Mouse (Mus musculus): ENCODE measurements around the gene Afp.

Afp gene

GRCm38 (mm10) chr5:90509828-90510592, 19.5 kb downstream of the Afp start:
- no peak for DNase-seq

- peak; percentile 29 for DNase-seq
These were observed 21.9 kb downstream of the Afp start for GRCm38 (mm10) chr5:90512288-90512955.

- no peak for DNase-seq
These were observed 25.0 kb downstream of the Afp start for GRCm38 (mm10) chr5:90515561-90515960.

- peak; percentile 59 for DNase-seq
These were observed 28.0 kb downstream of the Afp start, which contains the start of gene Afm for GRCm38 (mm10) chr5:90518356-90519100. TSS of gene Afm (plus strand) at chr5:90518932.

- no peak for DNase-seq
These were observed 60.7 kb downstream of the Afp start for GRCm38 (mm10) chr5:90551191-90551590.

GRCm38 (mm10) chr5:90556052-90556451, 65.5 kb downstream of the Afp start:
- no peak for DNase-seq

All from kidney, adult 18-20 months (tissue).